Mouse (Mus musculus): Measurements from ENCODE around the gene Nckipsd. TPM values are rescaled to one million over a fixed set of nuclear protein-coding genes. Genes with fewer than 3 reads are reported as not detected.

Gene Nckipsd
- polyA plus RNA-seq (2014; fragmentation: Illumina TruSeq; extraction: RNeasy Lipid Tissue Mini Kit (QIAGEN cat#74804); ENCODE audit: low read depth, low replicate concordance) = 22.0 TPM

GRCm38 (mm10) chr9:108808163-108808665, at the start of gene Nckipsd:
Gene Nckipsd (plus strand): TSS chr9:108808368.

GRCm38 (mm10) chr9:108783548-108784463, 24.4 kb upstream of the Nckipsd start, which contains the start of gene Ip6k2:
Gene Ip6k2 (plus strand): TSS chr9:108783796.

GRCm38 (mm10) chr9:108825820-108826699, 17.9 kb downstream of the Nckipsd start, which contains the start of gene Celsr3:
Gene Celsr3 (plus strand): TSS chr9:108826320.

GRCm38 (mm10) chr9:108852976-108853375, 44.8 kb downstream of the Nckipsd start, which contains the start of gene Slc26a6:
Gene Slc26a6 (plus strand): TSS chr9:108853283.

Other genes with a start within 250 kb of the Nckipsd start
- 69.1 TPM for gene Impdh2, start 248.1 kb upstream of the Nckipsd start, polyA plus RNA-seq (2014; fragmentation: Illumina TruSeq; extraction: RNeasy Lipid Tissue Mini Kit (QIAGEN cat#74804); ENCODE audit: low read depth, low replicate concordance)
- 29.0 TPM for gene Ndufaf3, start 240.9 kb upstream of the Nckipsd start, polyA plus RNA-seq (2014; fragmentation: Illumina TruSeq; extraction: RNeasy Lipid Tissue Mini Kit (QIAGEN cat#74804); ENCODE audit: low read depth, low replicate concordance)
- 95.8 TPM for gene Dalrd3, start 238.5 kb upstream of the Nckipsd start, polyA plus RNA-seq (2014; fragmentation: Illumina TruSeq; extraction: RNeasy Lipid Tissue Mini Kit (QIAGEN cat#74804); ENCODE audit: low read depth, low replicate concordance)
- gene Wdr6, start 229.6 kb upstream of the Nckipsd start, polyA plus RNA-seq (2014; fragmentation: Illumina TruSeq; extraction: RNeasy Lipid Tissue Mini Kit (QIAGEN cat#74804); ENCODE audit: low read depth, low replicate concordance) = 39.9 TPM
- 7.0 TPM for gene P4htm, start 210.7 kb upstream of the Nckipsd start, polyA plus RNA-seq (2014; fragmentation: Illumina TruSeq; extraction: RNeasy Lipid Tissue Mini Kit (QIAGEN cat#74804); ENCODE audit: low read depth, low replicate concordance)
- 41.7 TPM for gene Arih2, start 159.0 kb upstream of the Nckipsd start, polyA plus RNA-seq (2014; fragmentation: Illumina TruSeq; extraction: RNeasy Lipid Tissue Mini Kit (QIAGEN cat#74804); ENCODE audit: low read depth, low replicate concordance)
- 38.7 TPM for gene Slc25a20, start 146.3 kb upstream of the Nckipsd start, polyA plus RNA-seq (2014; fragmentation: Illumina TruSeq; extraction: RNeasy Lipid Tissue Mini Kit (QIAGEN cat#74804); ENCODE audit: low read depth, low replicate concordance)
- 35.5 TPM for gene Prkar2a, start 119.1 kb upstream of the Nckipsd start, polyA plus RNA-seq (2014; fragmentation: Illumina TruSeq; extraction: RNeasy Lipid Tissue Mini Kit (QIAGEN cat#74804); ENCODE audit: low read depth, low replicate concordance)
- 197 TPM for gene Ip6k2, start 24.6 kb upstream of the Nckipsd start, polyA plus RNA-seq (2014; fragmentation: Illumina TruSeq; extraction: RNeasy Lipid Tissue Mini Kit (QIAGEN cat#74804); ENCODE audit: low read depth, low replicate concordance)
- 0.14 TPM for gene Celsr3, start 18.0 kb downstream of the Nckipsd start, polyA plus RNA-seq (2014; fragmentation: Illumina TruSeq; extraction: RNeasy Lipid Tissue Mini Kit (QIAGEN cat#74804); ENCODE audit: low read depth, low replicate concordance)
- gene Slc26a6, start 44.9 kb downstream of the Nckipsd start, polyA plus RNA-seq (2014; fragmentation: Illumina TruSeq; extraction: RNeasy Lipid Tissue Mini Kit (QIAGEN cat#74804); ENCODE audit: low read depth, low replicate concordance) = 7.9 TPM
- 3.0 TPM for gene Tmem89, start 106.3 kb downstream of the Nckipsd start, polyA plus RNA-seq (2014; fragmentation: Illumina TruSeq; extraction: RNeasy Lipid Tissue Mini Kit (QIAGEN cat#74804); ENCODE audit: low read depth, low replicate concordance)
- gene Uqcrc1, start 128.3 kb downstream of the Nckipsd start, polyA plus RNA-seq (2014; fragmentation: Illumina TruSeq; extraction: RNeasy Lipid Tissue Mini Kit (QIAGEN cat#74804); ENCODE audit: low read depth, low replicate concordance) = 159 TPM
- gene Col7a1, start 145.2 kb downstream of the Nckipsd start, polyA plus RNA-seq (2014; fragmentation: Illumina TruSeq; extraction: RNeasy Lipid Tissue Mini Kit (QIAGEN cat#74804); ENCODE audit: low read depth, low replicate concordance) = 15.2 TPM
- gene Ucn2, start 177.6 kb downstream of the Nckipsd start, polyA plus RNA-seq (2014; fragmentation: Illumina TruSeq; extraction: RNeasy Lipid Tissue Mini Kit (QIAGEN cat#74804); ENCODE audit: low read depth, low replicate concordance) = 1.5 TPM
- 23.7 TPM for gene Pfkfb4, start 183.4 kb downstream of the Nckipsd start, polyA plus RNA-seq (2014; fragmentation: Illumina TruSeq; extraction: RNeasy Lipid Tissue Mini Kit (QIAGEN cat#74804); ENCODE audit: low read depth, low replicate concordance)
- gene Shisa5, start 230.2 kb downstream of the Nckipsd start, polyA plus RNA-seq (2014; fragmentation: Illumina TruSeq; extraction: RNeasy Lipid Tissue Mini Kit (QIAGEN cat#74804); ENCODE audit: low read depth, low replicate concordance) = 103 TPM

All from adipose tissue, adult 10 weeks (tissue).